Mouse (Mus musculus) brain, adult 2 months (tissue): Measurements from ENCODE around the gene Olfr403.
"Not testable (repeated sequence)": the region's sequence is repeated elsewhere in the genome, so short reads cannot be mapped to it uniquely, and the experiment has no call there.

ENCODE experiments used
- DNase-seq: peaks from one replicate; pipeline ENCODE4 v3.0.0; 2011; ENCODE audit warnings: low read depth, low spot score

Olfr403 gene

GRCm38 (mm10) chr11:74185949-74186348 lies at the start of gene Olfr403:
Gene Olfr403 (plus strand): TSS chr11:74186249.
- no peak for DNase-seq

DNA sequence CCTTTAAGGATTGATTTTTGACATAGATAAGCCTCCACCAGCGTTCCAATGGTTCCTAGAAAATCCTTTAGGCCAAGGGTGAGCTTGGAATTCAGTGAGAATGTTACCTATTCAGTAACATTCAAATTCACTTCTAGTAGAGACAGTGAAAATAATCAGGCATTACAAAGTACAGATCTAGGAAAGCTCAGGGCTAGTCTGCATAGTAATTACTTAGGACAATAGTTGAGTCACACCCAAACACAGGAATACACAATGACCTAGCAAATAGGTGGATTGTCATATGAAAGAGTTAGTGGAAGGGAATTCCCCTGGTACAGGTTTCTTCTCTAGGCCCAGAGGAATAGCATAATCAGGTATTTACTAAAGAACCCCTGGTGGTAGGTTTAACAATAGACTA lies 46.0 kb upstream of the Olfr403 start:
- DNase-seq: not testable (repeated sequence)

- DNase-seq: no peak
These were observed 40.2 kb upstream of the Olfr403 start for GRCm38 (mm10) chr11:74145866-74146265.

GRCm38 (mm10) chr11:74153229-74153628 lies 32.8 kb upstream of the Olfr403 start, which contains the start of gene Olfr402:
Gene Olfr402 (plus strand): TSS chr11:74153529.
- no peak for DNase-seq

GRCm38 (mm10) chr11:74168771-74169170 lies 17.3 kb upstream of the Olfr403 start:
- no peak for DNase-seq

DNA sequence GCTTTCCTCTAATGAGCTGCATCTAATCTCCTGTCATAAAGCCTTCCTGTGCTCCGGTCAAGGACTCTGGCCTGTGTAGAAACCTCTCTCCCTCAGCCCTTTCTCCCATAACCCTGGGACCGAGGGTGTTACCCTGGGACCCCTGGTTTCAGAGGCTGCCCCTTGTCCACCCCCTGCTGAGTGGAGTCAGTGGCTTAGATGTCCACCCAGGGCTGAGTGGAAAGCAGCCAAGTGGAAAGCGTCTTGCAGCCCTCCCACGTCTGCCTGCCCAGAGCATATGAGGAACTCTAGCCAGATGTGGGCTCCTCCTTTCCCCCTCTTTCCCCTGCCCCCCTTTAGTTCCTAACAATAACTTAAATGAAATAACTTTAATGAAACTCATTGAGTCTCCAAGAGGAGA lies 2.9 kb upstream of the Olfr403 start:
- DNase-seq: no peak

DNA sequence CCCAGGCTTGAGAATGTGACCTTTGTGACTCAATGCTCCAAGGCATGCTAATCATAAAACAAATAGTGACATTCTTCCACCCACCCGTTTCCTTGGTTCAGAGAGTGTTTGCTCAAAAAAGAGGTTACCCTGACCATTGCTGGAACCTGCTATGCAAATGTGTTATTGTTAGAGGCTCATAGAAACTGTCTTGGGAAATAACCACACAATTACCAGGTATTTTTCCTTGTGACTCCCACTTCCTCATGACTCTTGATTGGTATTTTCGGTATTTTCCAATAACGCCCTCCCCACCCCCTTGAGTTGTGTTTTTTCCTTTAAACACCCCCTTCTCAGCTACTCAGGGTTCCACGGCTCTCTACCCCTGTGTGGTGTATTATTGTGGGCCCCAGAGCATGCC lies 2.3 kb upstream of the Olfr403 start:
- DNase-seq: no peak

DNA sequence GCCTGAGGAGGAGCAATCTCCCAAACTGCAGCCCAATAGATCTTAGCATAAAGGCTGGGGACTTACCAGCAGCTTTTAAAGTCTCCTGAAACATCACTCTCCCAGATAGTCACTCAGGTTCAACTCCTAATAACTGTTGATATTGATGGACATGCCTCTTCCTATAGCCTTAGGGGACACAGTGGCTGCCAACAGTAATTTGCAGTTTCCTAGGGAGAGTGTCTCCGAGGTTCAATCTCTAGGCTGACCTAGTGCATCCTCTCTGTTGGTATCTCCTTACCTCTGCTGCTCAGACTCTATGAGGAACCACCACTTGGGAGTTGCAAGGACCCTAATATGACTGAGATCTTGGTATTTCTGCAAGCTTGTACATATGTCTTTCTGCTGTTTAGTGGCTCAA lies 25.2 kb downstream of the Olfr403 start, which contains the start of gene Olfr43:
Olfr43 (minus strand) TSS at position 101 of the 400 bp plus-strand sequence.
- no peak for DNase-seq

- no peak for DNase-seq
These were observed 55.2 kb downstream of the Olfr403 start for GRCm38 (mm10) chr11:74241201-74241600.
